Mouse (Mus musculus) hindbrain, embryonic 16.5 days (tissue): ENCODE measurements around the gene Pmm1. TPM values are rescaled to one million over a fixed set of nuclear protein-coding genes. Genes with fewer than 3 reads are reported as not detected.
"Not testable (repeated sequence)": the region's sequence is repeated elsewhere in the genome, so short reads cannot be mapped to it uniquely, and the experiment has no call there.

Source experiments
- ATAC-seq: fragments of 200-750 bp; cut with Nextera tagmentation; 2 replicates; pipeline ENCODE4 v1.8.0; 2017; ENCODE audit warnings: moderate TSS enrichment, moderate library complexity
- H3K27ac ChIP-seq: fragments of 300-500 bp; sonication (generic); 2 replicates; pipeline ENCODE4 v1.5.1; 2014; ENCODE audit warnings: low read depth, mild to moderate bottlenecking, control low read depth, low read length, moderate library complexity
- H3K27me3 ChIP-seq: fragments of 300-500 bp; sonication (generic); replicated peaks from 2 replicates; pipeline ENCODE4 v1.6.1; 2014; ENCODE audit warnings: low read length; ENCODE audit not compliant: control insufficient read depth, insufficient read depth
- H3K36me3 ChIP-seq: fragments of 300-500 bp; sonication (generic); 2 replicates; pipeline ENCODE4 v1.6.1; 2014; ENCODE audit warnings: mild to moderate bottlenecking, low read length, moderate library complexity, mixed read lengths; ENCODE audit not compliant: control insufficient read depth, insufficient read depth
- H3K4me1 ChIP-seq: fragments of 300-500 bp; sonication (generic); 2 replicates; pipeline ENCODE4 v1.6.1; 2014; ENCODE audit warnings: low read depth, low read length; ENCODE audit not compliant: control insufficient read depth, insufficient read depth
- H3K4me2 ChIP-seq: fragments of 300-500 bp; sonication (generic); 2 replicates; pipeline ENCODE4 v1.6.1; 2014; ENCODE audit warnings: mild to moderate bottlenecking, low read length, control low read depth, moderate library complexity
- H3K4me3 ChIP-seq: fragments of 300-500 bp; sonication (generic); 2 replicates; pipeline ENCODE4 v1.5.1; 2014; ENCODE audit warnings: mild to moderate bottlenecking, low read length, control low read depth, moderate library complexity
- H3K9ac ChIP-seq: fragments of 300-500 bp; sonication (generic); 2 replicates; pipeline ENCODE4 v1.6.1; 2014; ENCODE audit warnings: low read depth, mild to moderate bottlenecking, control low read depth, low read length, moderate library complexity
- H3K9me3 ChIP-seq: fragments of 300-500 bp; sonication (generic); 2 replicates; pipeline ENCODE4 v1.6.1; 2014; ENCODE audit warnings: mild to moderate bottlenecking, low read length, moderate library complexity; ENCODE audit not compliant: control insufficient read depth
- WGBS: fragments of 180-500 bp; shearing (Covaris S2); extraction: QIAGEN DNeasy Blood & Tissue Kit; methylation state at CpG from one replicate; pipeline ENCODE4 v1.1.7; 2014; 5-methylcytosine and 5-hydroxymethylcytosine counted together
- polyA plus RNA-seq: library from polyadenylated mRNA; unstranded; fragments of >200 nt; fragmentation: Nextera tagmentation; extraction: Ambion mirVana; gene quantifications from 2 replicates; pipeline ENCODE4 v1.2.1, GENCODE M21; 2015

Pmm1 gene
- polyA plus RNA-seq, 1 experiment from 2014 or later = 142 TPM

DNA sequence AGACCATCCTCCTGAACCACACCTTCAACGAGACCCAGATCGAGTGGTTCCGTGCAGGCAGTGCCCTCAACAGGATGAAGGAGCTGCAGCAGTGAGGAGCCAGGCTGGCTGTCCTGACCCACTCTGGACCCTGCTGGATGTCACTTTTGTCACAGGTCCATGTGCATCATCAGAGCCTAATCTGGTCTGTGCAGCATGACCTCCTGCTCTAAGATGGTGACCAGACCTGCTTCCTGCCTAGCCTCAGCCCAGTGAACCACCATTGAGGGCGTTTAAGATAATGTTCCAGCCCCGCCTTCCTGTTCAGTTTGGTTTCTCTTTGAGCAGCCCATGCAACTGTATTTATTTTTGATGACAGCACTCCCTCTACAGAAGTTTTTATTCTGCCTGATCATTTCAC is 46.1 kb downstream of the Pmm1 start:
- Histone ChIP-seq H3K9me3 (no peaks in the 10 kb centered on the region), H3K27ac (no peak overlapping the region), H3K36me3 (peaks cover 52% of the 10 kb centered on the region), H3K4me1 (peaks cover 2% of the 10 kb centered on the region; the same call in 1 of the 2 replicates), H3K4me2 (no peak overlapping the region), H3K4me3 (no peak overlapping the region), H3K9ac (no peak overlapping the region), H3K27me3 (no peaks in the 10 kb centered on the region)
- WGBS = 92% methylated on average over 5 of the region's 5 CpGs
- no peak for ATAC-seq

DNA sequence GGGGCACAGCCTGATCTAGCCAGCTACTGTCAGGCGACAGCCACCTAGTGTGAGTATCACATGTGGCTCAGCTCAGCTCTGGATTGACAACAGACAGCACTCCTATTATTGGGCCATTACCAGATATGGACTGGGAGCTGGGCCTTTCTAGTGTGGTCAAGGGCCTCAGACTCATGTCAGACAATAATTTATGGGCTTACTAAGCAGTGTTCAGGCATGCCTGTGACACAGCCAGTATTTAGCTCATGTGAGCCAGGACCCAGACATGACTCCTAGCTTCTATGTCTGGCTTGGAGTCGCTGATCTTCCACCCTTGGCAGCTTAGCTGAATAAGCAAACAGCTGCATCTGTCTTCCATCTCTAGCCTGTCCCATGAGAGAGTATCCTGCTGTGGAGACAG is 48.2 kb downstream of the Pmm1 start:
- 93% methylated on average over 2 of the region's 2 CpGs for WGBS
- H3K36me3 ChIP-seq = peaks cover 66% of the 10 kb centered on the region
- ATAC-seq = no peak

DNA sequence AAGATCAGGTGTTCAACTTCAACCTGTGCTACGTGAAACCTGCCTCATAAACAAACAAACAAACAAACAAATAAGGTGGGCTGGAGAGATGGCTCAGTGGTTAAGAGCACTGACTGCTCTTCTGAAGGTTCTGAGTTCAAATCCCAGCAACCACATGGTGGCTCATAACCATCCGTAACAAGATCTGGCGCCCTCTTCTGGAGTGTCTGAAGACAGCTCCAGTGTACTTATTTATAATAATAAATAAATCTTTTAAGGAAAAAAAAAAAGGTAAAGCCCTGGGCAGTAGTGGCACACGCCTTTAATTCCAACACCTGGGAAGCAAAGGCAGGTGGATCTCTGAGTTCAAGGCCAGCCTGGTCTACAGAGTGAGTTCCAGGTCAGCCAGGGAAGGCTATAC is 52.0 kb downstream of the Pmm1 start:
- H3K4me3 ChIP-seq, H3K4me2 ChIP-seq, H3K4me1 ChIP-seq, H3K27me3 ChIP-seq, H3K9ac ChIP-seq, H3K27ac ChIP-seq, H3K9me3 ChIP-seq, ATAC-seq: not testable (repeated sequence)
- peaks cover 64% of the 10 kb centered on the region for H3K36me3 ChIP-seq
- 89% methylated on average over 4 of the region's 4 CpGs for WGBS

More for the DNA sequence above, 48.2 kb downstream of the Pmm1 start:
- Histone ChIP-seq H3K9me3 (no peaks in the 10 kb centered on the region), H3K4me3 (no peak overlapping the region), H3K4me1 (no peaks in the 10 kb centered on the region), H3K4me2 (no peak overlapping the region), H3K27ac (no peak overlapping the region), H3K27me3 (no peaks in the 10 kb centered on the region), H3K9ac (no peak overlapping the region)

DNA sequence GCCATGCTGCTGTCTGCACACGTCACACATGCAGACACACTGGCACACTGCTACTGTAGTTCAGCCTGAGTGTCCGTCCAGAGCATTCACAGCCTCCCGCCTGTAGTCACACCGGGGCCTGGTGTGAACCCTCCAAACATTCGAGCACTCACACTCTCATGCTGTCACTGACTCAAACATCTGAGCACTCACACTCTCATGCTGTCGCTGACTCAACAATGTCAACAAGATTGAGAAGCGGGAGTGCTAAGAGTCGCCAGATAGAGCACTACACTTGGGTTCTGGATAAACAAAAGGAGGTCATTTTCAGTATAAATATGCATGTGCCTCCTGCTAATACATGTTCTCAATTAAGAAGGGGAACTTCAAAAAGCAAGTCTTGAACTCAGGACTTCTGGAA is 52.8 kb downstream of the Pmm1 start:
- no peak for ATAC-seq
- Histone ChIP-seq H3K4me2 (no peak overlapping the region), H3K9ac (no peak overlapping the region), H3K36me3 (peaks cover 59% of the 10 kb centered on the region), H3K4me1 (no peaks in the 10 kb centered on the region), H3K27ac (no peak overlapping the region), H3K27me3 (no peaks in the 10 kb centered on the region), H3K4me3 (no peak overlapping the region), H3K9me3 (no peaks in the 10 kb centered on the region)
- 92% methylated on average over 8 of the region's 8 CpGs for WGBS

DNA sequence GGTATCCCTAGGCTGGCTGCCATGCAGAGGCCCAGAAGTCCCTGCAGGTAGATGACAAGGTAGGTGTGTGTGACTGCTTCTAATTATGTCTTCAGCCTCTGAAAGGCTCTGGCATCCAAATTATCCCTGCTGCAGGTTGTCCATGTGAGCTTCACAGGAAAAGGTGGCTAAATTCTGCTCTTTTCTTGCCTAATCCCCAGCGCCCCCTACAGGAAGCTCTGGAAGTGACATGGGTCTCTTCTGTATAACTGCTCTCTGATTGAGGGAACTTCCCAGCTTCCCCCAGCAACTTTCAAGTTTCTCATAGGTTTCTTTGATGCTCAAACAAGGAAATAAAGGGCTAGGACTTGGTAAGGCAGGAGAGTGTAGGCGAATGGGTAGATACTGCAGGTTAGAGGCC is 55.8 kb downstream of the Pmm1 start:
- WGBS = 35% methylated on average over 2 of the region's 2 CpGs
- no peak overlapping the region for H3K4me3 ChIP-seq
- H3K9ac ChIP-seq = no peak overlapping the region
- H3K27me3 ChIP-seq = no peaks in the 10 kb centered on the region
- H3K27ac ChIP-seq = no peak overlapping the region
- peaks cover 48% of the 10 kb centered on the region for H3K36me3 ChIP-seq
- no peak overlapping the region for H3K4me2 ChIP-seq
- H3K9me3 ChIP-seq = no peaks in the 10 kb centered on the region
- no peaks in the 10 kb centered on the region for H3K4me1 ChIP-seq
- ATAC-seq = no peak

Other genes starting within 250 kb of the Pmm1 start
- gene Zc3h7b, start 215.9 kb downstream of the Pmm1 start, polyA plus RNA-seq = 39.3 and 49.6 TPM in 2 replicates
- 164 and 165 TPM in 2 replicates for gene Rangap1, start 215.4 kb downstream of the Pmm1 start, polyA plus RNA-seq
- 22.9 and 23.1 TPM in 2 replicates for gene Tef, start 158.5 kb downstream of the Pmm1 start, polyA plus RNA-seq
- 15.7 and 18.4 TPM in 2 replicates for gene Tob2, start 102.1 kb downstream of the Pmm1 start, polyA plus RNA-seq
- 118 and 122 TPM in 2 replicates for gene Phf5a, start 89.0 kb downstream of the Pmm1 start, polyA plus RNA-seq
- gene Aco2, start 88.6 kb downstream of the Pmm1 start, polyA plus RNA-seq = 333 and 346 TPM in 2 replicates
- gene Polr3h, start 34.7 kb downstream of the Pmm1 start, polyA plus RNA-seq = 88.2 and 105 TPM in 2 replicates
- gene Csdc2, start 24.2 kb downstream of the Pmm1 start, polyA plus RNA-seq = 287 and 292 TPM in 2 replicates
- not detected in 2 replicates for gene 1700029P11Rik, start 19.6 kb upstream of the Pmm1 start, polyA plus RNA-seq
- gene Xrcc6, start 26.9 kb upstream of the Pmm1 start, polyA plus RNA-seq = 44.4 and 48.9 TPM in 2 replicates
- 53.7 and 56.1 TPM in 2 replicates for gene Desi1, start 72.9 kb upstream of the Pmm1 start, polyA plus RNA-seq
- 254 and 268 TPM in 2 replicates for gene Snu13, start 86.7 kb upstream of the Pmm1 start, polyA plus RNA-seq
- gene 4930407I10Rik, start 98.2 kb upstream of the Pmm1 start, polyA plus RNA-seq = not detected in 2 replicates
- 0.06 and 0.11 TPM in 2 replicates for gene Mei1, start 109.1 kb upstream of the Pmm1 start, polyA plus RNA-seq
- 10.6 and 11.9 TPM in 2 replicates for gene Ccdc134, start 167.0 kb upstream of the Pmm1 start, polyA plus RNA-seq
- 179 and 196 TPM in 2 replicates for gene Srebf2, start 186.3 kb upstream of the Pmm1 start, polyA plus RNA-seq